Mouse (Mus musculus) cortical plate, adult 2 months (tissue): ENCODE data around the gene Btbd6.

ENCODE experiments used
- CTCF ChIP-seq: fragments of 200-500 bp; IDR thresholded peaks from 2 replicates; pipeline ENCODE4 v1.5.1; 2011; ENCODE audit warnings: mild to moderate bottlenecking, control low read depth, low read length; ENCODE audit not compliant: insufficient read depth; ENCODE audit errors: extremely low read depth
- POLR2A ChIP-seq: fragments of 200-500 bp; IDR thresholded peaks from 2 replicates; pipeline ENCODE4 v1.6.1; 2011; ENCODE audit warnings: mild to moderate bottlenecking, low read length, control low read depth; ENCODE audit not compliant: insufficient read depth; ENCODE audit errors: extremely low read depth

DNA sequence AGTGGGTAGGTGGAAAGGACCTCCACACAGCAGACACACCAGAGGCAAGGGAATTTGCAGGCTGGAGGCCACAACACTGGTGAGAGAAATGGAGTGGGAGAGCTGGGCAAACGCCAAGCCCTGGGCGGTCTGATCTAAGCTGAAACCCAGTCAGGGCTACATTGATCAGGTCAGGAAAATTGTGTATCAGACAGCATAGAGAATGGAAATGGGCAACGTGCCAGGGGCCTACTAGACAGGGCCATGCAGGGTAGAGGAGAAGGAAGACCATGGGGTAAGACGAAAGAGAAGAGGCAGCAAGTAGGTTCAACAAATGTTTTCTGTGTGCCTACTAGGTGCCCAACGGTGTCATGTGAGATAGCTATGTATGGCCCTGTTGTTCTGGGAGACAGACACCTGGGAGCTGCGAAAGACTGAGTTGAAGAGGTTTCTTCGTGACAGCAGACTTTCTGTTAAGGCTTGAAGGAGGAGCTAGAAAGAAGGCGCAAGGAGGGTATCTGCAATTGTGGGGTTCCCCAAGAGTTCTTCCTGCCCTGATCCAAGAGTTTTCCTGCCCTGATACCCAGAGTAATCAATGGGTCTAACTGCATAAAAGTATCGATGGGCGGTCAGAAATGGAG is 35.0 kb upstream of the Btbd6 start:
- TF ChIP-seq CTCF (no peak), POLR2A (no peak)
